Mouse (Mus musculus): ENCODE measurements at regions not wholly inside any gene's neighbourhood (a gene's known extent, or its start where the extent isn't known, plus 50 kb on each side); places are given as distances from the start of the nearest gene placed in this dataset.
A peak's percentile ranks its signal among the peaks of the same experiment; 100 is the strongest.
"Not testable (repeated sequence)": the region's sequence is repeated elsewhere in the genome, so short reads cannot be mapped to it uniquely, and the experiment has no call there.

- in situ Hi-C loops (cut with MboI; ENCODE audit: low sequenced_read_pairs in 2 of 2, unreplicated experiment in 2 of 2), result no loop called here
Observed at GRCm38 (mm10) chr13:107552165-107552564, 492.1 kb upstream of the Smim15 start.

DNA sequence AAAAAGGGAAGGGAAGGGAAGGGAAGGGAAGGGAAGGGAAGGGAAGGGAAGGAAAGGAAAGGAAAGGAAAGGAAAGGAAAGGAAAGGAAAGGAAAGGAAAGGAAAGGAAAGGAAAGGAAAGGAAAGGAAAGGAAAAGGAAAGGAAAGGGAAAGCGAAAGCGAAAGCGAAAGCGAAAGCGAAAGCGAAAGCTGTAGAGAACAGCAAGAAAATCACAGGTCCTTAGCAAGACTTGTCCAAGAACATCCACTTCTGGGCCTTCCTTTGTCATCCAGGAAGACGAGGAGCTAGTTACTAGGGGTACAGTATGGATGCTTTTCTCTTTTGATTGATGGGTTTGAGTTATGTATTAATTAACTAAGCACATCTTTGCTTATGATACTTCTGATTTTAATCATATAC is 494.3 kb upstream of the Smim15 start:
- H3K4me3 ChIP-seq (ENCODE audit: insufficient read depth in 1 of 2, low read depth in 1 of 2, low read length in 2 of 2, poor library complexity in 1 of 2, severe bottlenecking in 1 of 2); DNase-seq (ENCODE audit: low read depth, low spot score); in situ Hi-C loops (cut with MboI; ENCODE audit: low sequenced_read_pairs in 2 of 2, unreplicated experiment in 2 of 2): not testable (repeated sequence)

More at GRCm38 (mm10) chr13:107552165-107552564, 492.1 kb upstream of the Smim15 start:
- Histone ChIP-seq H3K9me3 (ENCODE audit: control insufficient read depth, insufficient read depth, low read depth, low read length) (no peaks in the 10 kb centered on the region), H3K4me1 (ENCODE audit: control insufficient read depth in 2 of 2, insufficient read depth in 2 of 2, low read length in 2 of 2, poor library complexity in 1 of 2) (no peaks in the 10 kb centered on the region), H3K36me3 (ENCODE audit: control insufficient read depth, insufficient read depth, low read length, poor library complexity, severe bottlenecking) (no peaks in the 10 kb centered on the region), H3K4me3 (ENCODE audit: insufficient read depth in 1 of 2, low read depth in 1 of 2, low read length in 2 of 2, poor library complexity in 1 of 2, severe bottlenecking in 1 of 2) (no peak overlapping the region), H3K9ac (ENCODE audit: insufficient read depth, low read depth, low read length, poor library complexity, severe bottlenecking) (no peak overlapping the region), H3K27ac (ENCODE audit: insufficient read depth, low read depth, low read length, poor library complexity, severe bottlenecking) (no peak overlapping the region)
- DNase-seq (ENCODE audit: low read depth, low spot score), result peak; percentile 30
- TF ChIP-seq CHD2 (IDR thresholded peaks at IDR 0.05; ENCODE audit: low read depth, low read length) (peak; percentile 45; the same call in 1 of the 2 replicates), ZNF384 (IDR thresholded peaks at IDR 0.05; ENCODE audit: low read depth, low read length) (no peak), MAFK (IDR thresholded peaks at IDR 0.05; ENCODE audit: insufficient read depth, low read depth, low read length) (no peak)

DNA sequence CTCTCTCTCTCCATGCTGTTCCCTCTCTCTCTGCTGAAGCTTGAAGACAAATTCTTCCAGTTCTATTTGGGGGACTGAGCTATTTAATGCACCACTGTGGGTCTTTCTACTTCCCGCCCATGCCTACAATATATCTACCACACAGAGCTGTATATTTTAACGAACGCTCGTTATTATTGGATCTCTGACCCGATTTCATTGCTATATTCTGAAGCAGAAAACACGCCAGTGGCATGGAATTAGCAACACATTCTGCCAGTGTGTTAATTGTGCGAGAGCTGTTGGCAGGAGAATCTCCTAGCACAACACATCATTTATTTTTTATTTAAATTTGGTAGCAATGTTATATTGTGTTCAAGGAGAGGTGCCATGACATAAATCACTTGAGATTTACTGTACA is 497.2 kb upstream of the Smim15 start:
- no peaks in the 10 kb centered on the region for H3K9me3 ChIP-seq (ENCODE audit: control insufficient read depth, insufficient read depth, low read depth, low read length)
- H3K27ac ChIP-seq (ENCODE audit: insufficient read depth, low read depth, low read length, poor library complexity, severe bottlenecking), result no peak overlapping the region
- no peak overlapping the region for H3K9ac ChIP-seq (ENCODE audit: insufficient read depth, low read depth, low read length, poor library complexity, severe bottlenecking)
- no peak overlapping the region for H3K4me3 ChIP-seq (ENCODE audit: insufficient read depth in 1 of 2, low read depth in 1 of 2, low read length in 2 of 2, poor library complexity in 1 of 2, severe bottlenecking in 1 of 2)
- no peaks in the 10 kb centered on the region for H3K36me3 ChIP-seq (ENCODE audit: control insufficient read depth, insufficient read depth, low read length, poor library complexity, severe bottlenecking)
- in situ Hi-C loops (cut with MboI; ENCODE audit: low sequenced_read_pairs in 2 of 2, unreplicated experiment in 2 of 2), result no loop called here
- no peaks in the 10 kb centered on the region for H3K4me1 ChIP-seq (ENCODE audit: control insufficient read depth in 2 of 2, insufficient read depth in 2 of 2, low read length in 2 of 2, poor library complexity in 1 of 2)
- TF ChIP-seq HCFC1 (IDR thresholded peaks at IDR 0.05; ENCODE audit: borderline replicate concordance, insufficient read depth, low read length) (no peak), CHD2 (IDR thresholded peaks at IDR 0.05; ENCODE audit: low read depth, low read length) (no peak), ZC3H11A (IDR thresholded peaks at IDR 0.05; ENCODE audit: borderline replicate concordance, low read depth, low read length) (no peak), MAFK (IDR thresholded peaks at IDR 0.05; ENCODE audit: insufficient read depth, low read depth, low read length) (no peak), ZNF384 (IDR thresholded peaks at IDR 0.05; ENCODE audit: low read depth, low read length) (no peak)
- no peak for DNase-seq (ENCODE audit: low read depth, low spot score)

More for the DNA sequence above, 494.3 kb upstream of the Smim15 start:
- not testable (repeated sequence) for H3K36me3 ChIP-seq (ENCODE audit: control insufficient read depth, insufficient read depth, low read length, poor library complexity, severe bottlenecking); H3K9me3 ChIP-seq (ENCODE audit: control insufficient read depth, insufficient read depth, low read depth, low read length); H3K27ac ChIP-seq (ENCODE audit: insufficient read depth, low read depth, low read length, poor library complexity, severe bottlenecking); H3K9ac ChIP-seq (ENCODE audit: insufficient read depth, low read depth, low read length, poor library complexity, severe bottlenecking); H3K4me1 ChIP-seq (ENCODE audit: control insufficient read depth in 2 of 2, insufficient read depth in 2 of 2, low read length in 2 of 2, poor library complexity in 1 of 2)

GRCm38 (mm10) chr13:107546181-107546900 is 497.9 kb upstream of the Smim15 start:
- no peak overlapping the region for H3K4me3 ChIP-seq (ENCODE audit: insufficient read depth in 1 of 2, low read depth in 1 of 2, low read length in 2 of 2, poor library complexity in 1 of 2, severe bottlenecking in 1 of 2)
- H3K27ac ChIP-seq (ENCODE audit: insufficient read depth, low read depth, low read length, poor library complexity, severe bottlenecking), result no peak overlapping the region
- no peak overlapping the region for H3K9ac ChIP-seq (ENCODE audit: insufficient read depth, low read depth, low read length, poor library complexity, severe bottlenecking)
- TF ChIP-seq ZC3H11A (IDR thresholded peaks at IDR 0.05; ENCODE audit: borderline replicate concordance, low read depth, low read length), result no peak
- no peak for TF ChIP-seq CHD2 (IDR thresholded peaks at IDR 0.05; ENCODE audit: low read depth, low read length)
- no peak for TF ChIP-seq ZNF384 (IDR thresholded peaks at IDR 0.05; ENCODE audit: low read depth, low read length)
- TF ChIP-seq HCFC1 (IDR thresholded peaks at IDR 0.05; ENCODE audit: borderline replicate concordance, insufficient read depth, low read length), result no peak
- no peak for TF ChIP-seq MAFK (IDR thresholded peaks at IDR 0.05; ENCODE audit: insufficient read depth, low read depth, low read length)
- in situ Hi-C loops (cut with MboI; ENCODE audit: low sequenced_read_pairs in 2 of 2, unreplicated experiment in 2 of 2), result no loop called here
- no peaks in the 10 kb centered on the region for H3K36me3 ChIP-seq (ENCODE audit: control insufficient read depth, insufficient read depth, low read length, poor library complexity, severe bottlenecking)
- no peaks in the 10 kb centered on the region for H3K9me3 ChIP-seq (ENCODE audit: control insufficient read depth, insufficient read depth, low read depth, low read length)
- H3K4me1 ChIP-seq (ENCODE audit: control insufficient read depth in 2 of 2, insufficient read depth in 2 of 2, low read length in 2 of 2, poor library complexity in 1 of 2), result no peaks in the 10 kb centered on the region
- DNase-seq (ENCODE audit: low read depth, low spot score), result no peak

- no peak for DNase-seq (ENCODE audit: low read depth, low spot score)
- no peaks in the 10 kb centered on the region for H3K36me3 ChIP-seq (ENCODE audit: control insufficient read depth, insufficient read depth, low read length, poor library complexity, severe bottlenecking)
- in situ Hi-C loops (cut with MboI; ENCODE audit: low sequenced_read_pairs in 2 of 2, unreplicated experiment in 2 of 2), result no loop called here
- no peaks in the 10 kb centered on the region for H3K9me3 ChIP-seq (ENCODE audit: control insufficient read depth, insufficient read depth, low read depth, low read length)
- H3K4me3 ChIP-seq (ENCODE audit: insufficient read depth in 1 of 2, low read depth in 1 of 2, low read length in 2 of 2, poor library complexity in 1 of 2, severe bottlenecking in 1 of 2), result no peak overlapping the region
- H3K9ac ChIP-seq (ENCODE audit: insufficient read depth, low read depth, low read length, poor library complexity, severe bottlenecking), result no peak overlapping the region
- H3K4me1 ChIP-seq (ENCODE audit: control insufficient read depth in 2 of 2, insufficient read depth in 2 of 2, low read length in 2 of 2, poor library complexity in 1 of 2), result no peaks in the 10 kb centered on the region
- TF ChIP-seq CHD2 (IDR thresholded peaks at IDR 0.05; ENCODE audit: low read depth, low read length) (no peak), MAFK (IDR thresholded peaks at IDR 0.05; ENCODE audit: insufficient read depth, low read depth, low read length) (no peak), ZNF384 (IDR thresholded peaks at IDR 0.05; ENCODE audit: low read depth, low read length) (no peak), HCFC1 (IDR thresholded peaks at IDR 0.05; ENCODE audit: borderline replicate concordance, insufficient read depth, low read length) (no peak)
- no peak overlapping the region for H3K27ac ChIP-seq (ENCODE audit: insufficient read depth, low read depth, low read length, poor library complexity, severe bottlenecking)
Observed at GRCm38 (mm10) chr13:107541635-107541955, 502.7 kb upstream of the Smim15 start.
